Mouse (Mus musculus) common myeloid progenitor, adult 5-6 weeks (primary cell): ENCODE results near the gene Olfm2. TPM values are rescaled to one million over a fixed set of nuclear protein-coding genes. Genes with fewer than 3 reads are reported as not detected.

ENCODE experiments used
- ATAC-seq: replicated peaks from 2 replicates; pipeline ENCODE4 v1.8.0; 2016; ENCODE audit warnings: low read depth, mild to moderate bottlenecking, moderate TSS enrichment, inconsistent platforms; ENCODE audit not compliant: poor library complexity, severe bottlenecking
- total RNA-seq: library from RNA; stranded (forward); fragments of 200-1000, 187-1606 nt; gene quantifications from 2 replicates; pipeline ENCODE4 v1.2.3, GENCODE M21; 2017

The Olfm2 gene
- total RNA-seq, 1 experiment from 2014 or later = not detected

DNA sequence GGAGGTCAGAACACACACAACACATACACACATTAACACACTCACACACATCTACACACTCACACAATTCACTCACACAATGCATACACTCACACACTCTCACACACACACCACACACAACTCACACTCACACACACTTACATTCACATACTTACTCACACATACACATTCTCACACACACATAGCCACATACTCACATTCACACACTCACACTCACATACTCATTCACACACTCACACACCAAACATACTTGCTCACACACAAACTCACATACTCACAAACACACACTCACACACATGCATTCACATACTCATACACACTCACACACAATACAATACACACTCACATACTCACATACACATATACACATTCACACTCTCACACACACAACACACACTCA lies 40.7 kb downstream of the Olfm2 start:
- no peak for ATAC-seq

DNA sequence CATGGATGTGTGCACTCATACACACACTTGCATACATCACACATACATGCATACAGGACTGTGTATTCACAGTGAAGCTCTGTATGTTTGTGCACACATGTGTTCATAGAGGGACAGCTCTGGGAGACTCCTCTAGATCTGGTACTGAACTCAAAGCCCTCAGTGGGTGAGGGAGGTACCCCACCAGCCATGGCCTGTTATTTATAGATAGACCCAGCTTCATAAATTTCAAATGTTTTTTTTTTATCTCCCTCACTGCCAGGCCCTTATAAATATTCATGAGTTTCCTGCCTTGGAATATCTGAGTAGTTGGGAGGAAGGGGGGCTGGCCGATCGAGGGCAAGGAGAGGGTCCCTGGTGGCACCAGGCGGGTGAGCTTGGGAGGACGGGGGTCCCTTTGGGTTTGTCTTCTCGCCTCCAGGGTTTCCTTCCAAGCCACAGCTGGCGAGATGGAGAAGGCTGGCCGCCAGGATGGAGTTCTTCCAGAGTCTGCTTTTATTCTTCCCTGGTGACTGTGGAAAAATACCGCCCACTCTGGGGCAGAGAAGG lies 42.2 kb downstream of the Olfm2 start:
- no peak for ATAC-seq

DNA sequence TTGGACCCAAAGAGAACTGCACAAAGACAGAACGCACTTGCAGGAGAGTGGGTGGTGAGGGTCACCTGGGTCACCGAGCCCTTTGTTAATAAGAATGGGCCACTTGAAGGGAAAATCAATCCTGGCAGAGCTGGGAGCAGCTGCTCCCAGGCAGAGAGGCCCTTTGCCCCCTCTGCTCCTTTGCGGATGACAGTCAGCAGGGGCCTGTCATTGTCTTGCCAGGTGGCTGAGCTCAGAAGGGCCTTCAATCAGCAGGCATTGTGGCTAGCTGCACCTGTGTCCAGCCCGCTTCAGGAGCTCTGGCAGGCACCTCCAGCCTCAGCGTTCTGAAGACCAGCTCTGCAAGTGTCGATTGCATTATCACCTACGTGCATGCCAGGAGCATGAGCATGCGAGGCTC lies 48.7 kb downstream of the Olfm2 start:
- ATAC-seq = no peak

DNA sequence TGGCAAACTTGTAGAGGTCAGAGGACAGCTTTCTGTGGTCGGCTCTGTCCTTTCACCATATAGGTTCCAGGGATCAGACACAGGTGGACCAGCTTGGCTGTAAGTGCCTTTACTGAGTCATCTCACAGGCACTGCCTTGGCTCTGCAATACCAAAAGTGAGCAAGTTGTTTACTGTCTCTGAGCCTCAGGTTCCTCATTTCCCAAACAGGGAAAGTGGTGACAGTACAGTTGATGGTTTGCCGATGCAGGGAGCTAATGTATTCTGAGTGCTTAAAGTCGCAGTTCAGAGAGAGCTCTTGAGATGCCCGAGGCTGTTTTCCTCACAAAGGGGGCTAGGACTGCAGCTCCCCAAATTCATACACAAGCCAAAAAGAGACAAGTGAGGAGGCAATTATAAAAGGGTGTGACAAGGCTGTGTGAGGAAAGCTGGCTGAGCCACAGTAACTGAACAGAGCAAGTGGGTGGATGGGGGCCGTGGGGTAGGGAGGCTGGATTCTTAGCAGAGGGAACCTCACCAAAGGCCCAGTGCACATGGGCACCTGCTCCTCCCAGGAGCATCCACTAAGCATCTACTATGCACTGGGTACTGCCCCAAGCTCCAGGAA lies 49.9 kb downstream of the Olfm2 start:
- ATAC-seq = no peak

DNA sequence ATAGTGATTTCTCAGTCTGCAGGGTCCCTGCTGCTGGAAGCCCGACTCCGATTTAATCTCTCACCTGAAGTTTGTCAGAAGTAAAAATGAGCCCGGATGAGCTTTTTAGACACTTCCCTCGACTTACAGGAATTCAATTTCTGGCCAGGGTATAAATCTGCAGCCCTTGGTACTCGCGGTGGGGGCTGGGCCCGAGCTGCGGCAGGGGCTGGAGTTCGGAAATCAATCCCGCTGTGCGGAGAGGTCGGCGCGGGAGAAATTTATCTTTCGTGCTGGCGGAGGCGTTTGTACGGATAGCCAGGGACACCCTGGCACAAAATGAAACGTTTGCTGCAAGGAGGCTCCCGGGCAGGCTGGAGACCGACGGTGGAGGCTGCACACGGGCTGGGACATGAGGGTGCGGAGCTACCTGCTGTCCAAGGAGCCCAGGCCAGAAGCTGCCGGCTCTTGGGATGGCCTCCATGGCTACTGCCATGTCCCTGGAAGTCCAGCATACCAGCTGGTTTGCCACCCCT lies 51.4 kb downstream of the Olfm2 start:
- ATAC-seq = no peak

DNA sequence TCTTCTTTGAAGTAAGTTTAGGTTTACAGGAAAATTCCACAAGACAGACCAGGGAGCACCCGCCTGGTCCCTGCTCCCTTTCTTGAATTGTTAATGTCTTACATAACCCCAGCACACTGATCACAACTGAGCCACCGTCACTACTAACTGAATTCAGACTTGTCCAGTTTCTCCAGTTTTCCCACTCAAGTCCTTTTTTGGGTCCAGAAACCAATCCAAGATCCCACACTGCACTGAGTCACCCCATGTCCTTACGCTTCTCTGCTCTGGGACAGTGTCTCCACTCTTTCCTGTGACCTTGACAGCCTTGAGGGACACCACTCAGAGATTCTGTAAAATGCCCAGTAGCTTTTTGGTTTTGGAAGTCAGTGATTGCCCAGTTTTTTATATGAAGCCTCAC lies 53.3 kb downstream of the Olfm2 start:
- ATAC-seq = no peak

DNA sequence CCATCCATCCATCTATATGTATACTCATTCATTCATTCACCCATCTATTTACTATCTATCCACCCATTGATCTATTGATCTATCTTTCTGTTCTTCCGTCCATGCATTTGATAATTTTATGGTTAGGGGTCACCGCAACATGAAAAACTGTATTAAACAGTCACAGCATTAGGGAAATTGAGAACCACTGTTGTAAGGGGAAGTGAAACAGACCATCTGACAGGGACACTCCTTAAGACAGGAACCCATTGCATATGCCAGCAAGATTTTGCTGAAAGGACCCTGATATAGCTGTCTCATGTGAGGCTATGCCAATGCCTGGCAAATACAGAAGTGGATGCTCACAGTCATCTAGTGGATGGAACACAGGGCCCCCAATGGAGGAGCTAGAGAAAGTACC lies 55.7 kb downstream of the Olfm2 start:
- 0 out of 2 replicates have a peak, but pooled peaks have one; percentile 60 for ATAC-seq

DNA sequence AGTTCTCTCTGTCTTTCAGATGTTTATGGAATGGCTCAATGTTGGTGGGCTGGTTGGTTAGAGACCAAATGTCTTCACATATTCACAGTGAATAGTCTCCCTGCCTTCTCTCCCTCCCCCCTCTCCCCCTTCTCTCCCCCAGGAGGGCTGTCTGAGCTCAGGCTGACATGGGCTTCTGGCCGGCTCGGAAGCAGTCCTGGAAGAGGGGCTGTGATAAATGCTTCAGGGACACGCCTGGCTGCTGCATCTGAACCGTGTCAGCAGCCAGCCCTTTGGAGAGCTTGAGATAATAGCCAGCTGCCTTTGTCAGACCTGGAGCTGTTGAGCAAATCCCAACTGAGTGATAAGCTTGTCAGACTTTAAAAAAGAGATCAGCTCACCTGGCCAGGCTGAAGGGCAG lies 56.2 kb downstream of the Olfm2 start:
- ATAC-seq = no peak

DNA sequence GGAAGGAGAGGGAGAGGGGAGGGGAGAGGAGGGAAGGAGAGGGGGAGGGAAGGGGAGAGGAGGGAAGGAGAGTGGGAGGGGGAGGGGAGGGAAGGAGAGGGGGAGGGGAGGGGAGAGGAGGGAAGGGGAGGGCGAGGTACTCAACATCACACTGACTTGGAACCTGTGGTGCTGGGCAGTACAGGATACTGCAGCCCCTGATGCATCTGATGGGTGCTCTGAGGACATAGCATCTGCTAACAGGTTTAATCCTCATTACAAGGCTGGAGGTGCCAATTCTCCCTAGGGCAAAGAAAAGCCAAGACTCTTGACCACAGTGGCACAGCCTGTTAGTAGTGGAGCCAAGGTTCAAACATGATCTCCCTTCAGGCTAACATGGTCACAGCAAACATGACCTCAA lies 56.7 kb downstream of the Olfm2 start:
- ATAC-seq = no peak

DNA sequence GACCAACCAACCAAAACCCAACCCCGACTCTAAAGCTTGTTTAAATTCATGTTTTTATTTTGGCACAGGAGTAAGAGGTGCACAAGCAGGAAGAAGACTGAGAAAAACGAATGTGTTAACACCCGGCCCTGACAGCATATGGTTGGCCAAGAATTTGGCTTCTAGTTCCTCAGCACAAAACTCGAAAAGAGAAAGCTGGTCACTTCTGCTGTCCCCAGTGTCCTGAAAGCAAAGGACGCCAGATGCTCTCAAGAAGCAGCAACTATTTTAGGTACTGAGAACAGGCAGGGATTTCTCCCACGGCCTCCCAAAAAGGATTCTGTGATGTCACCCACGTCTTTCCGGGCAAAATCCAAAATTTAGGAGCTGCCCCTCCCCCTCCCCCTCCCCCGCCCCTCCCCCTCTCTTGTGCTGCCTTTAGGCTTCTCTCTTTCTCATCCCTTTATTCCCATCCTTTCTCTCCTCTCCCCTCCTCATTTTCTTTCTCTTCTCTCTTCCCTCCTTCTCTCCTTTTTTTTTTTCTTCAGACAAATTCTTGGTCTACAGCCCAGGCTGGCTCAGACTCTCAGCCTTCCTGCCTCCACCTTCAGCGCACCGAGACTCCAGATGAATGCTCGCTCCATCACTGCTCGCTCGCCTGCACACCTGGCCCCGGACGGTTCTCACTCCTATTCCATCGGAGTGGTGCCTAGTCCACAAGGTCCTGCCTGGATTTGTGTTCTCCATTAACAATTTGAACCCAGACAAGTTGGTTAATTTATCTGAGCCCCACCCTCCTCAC lies 60.9 kb downstream of the Olfm2 start:
- ATAC-seq = no peak

DNA sequence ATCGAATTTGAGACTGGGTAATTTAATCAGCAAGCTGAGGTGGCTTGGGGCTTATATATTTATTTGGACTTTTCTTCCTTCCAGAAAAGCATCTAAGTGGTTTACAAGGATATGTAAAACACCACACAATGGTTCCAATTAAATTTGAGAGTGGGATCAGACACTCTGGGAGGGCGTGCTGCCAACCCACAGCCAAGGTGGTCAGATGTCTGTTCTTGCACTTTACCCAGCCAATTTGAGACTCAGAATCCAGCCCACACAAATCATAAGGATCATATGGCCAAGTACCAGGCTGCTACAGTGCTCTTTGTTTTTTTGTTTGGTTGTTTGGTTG lies 63.8 kb downstream of the Olfm2 start:
- no peak for ATAC-seq

DNA sequence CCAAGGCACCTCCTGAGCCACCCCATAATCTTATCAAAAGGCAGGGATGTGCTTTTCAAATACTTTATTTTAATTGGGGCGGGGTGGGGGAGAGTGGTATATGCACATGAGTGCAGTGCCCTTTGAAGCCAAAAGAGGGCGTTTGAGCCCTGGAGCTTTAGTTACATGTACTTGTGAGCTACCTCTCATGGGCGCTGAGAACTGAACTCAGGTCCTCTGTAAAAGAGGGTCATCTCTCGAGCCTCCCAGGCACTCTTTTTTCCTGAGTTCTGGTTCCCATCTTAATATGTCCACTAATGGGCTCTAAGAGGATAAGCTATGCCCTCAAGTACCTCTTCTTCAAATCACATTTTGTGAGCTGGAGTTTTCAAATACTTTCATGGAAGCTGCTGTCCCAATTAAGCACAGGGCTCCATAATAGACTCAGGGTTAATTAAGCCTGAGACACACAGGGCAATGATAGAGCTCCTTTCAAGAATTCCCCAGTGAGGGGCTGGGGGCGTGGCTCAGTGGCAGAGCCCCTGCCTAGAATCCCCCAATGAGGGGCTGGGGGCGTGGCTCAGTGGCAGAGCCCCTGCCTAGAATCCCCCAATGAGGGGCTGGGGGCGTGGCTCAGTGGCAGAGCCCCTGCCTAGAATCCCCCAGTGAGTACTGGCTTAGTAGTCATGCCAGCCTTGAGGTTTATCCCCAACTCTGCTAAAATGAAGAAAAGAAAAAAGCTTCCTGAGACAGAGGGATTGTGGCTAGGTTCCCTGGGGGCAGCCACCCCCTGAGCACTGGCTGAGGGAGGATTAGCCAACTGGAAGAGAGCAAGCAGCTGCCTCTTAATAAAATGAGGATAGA lies 64.4 kb downstream of the Olfm2 start:
- ATAC-seq = no peak

DNA sequence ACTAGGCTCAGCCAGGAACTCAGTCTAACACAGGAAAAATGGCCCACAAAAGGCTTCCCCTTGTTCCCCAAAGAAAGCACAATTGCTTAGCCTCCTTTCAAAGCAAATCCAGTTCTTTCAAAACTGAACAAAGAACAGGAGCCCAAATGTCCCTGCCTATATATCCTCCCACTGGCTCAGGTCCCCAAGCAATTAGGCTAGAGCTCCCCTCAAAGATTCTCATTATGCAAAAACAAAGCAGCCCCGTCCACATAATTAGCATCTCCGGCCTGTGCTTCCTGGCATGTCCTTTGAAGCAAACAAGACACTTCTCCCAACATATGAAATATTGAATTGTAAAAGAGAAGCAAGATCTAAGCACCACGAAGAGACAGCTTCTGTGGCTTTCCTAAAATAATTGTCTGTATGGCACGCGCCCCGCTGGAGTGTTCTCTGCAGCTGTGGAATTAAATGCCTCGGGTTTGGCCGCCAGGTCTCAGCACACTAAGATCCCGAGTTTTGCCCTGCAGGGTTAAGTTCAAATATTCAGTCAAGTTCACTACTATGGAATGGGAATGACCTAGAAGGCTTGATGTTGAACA lies 65.7 kb downstream of the Olfm2 start:
- no peak for ATAC-seq

DNA sequence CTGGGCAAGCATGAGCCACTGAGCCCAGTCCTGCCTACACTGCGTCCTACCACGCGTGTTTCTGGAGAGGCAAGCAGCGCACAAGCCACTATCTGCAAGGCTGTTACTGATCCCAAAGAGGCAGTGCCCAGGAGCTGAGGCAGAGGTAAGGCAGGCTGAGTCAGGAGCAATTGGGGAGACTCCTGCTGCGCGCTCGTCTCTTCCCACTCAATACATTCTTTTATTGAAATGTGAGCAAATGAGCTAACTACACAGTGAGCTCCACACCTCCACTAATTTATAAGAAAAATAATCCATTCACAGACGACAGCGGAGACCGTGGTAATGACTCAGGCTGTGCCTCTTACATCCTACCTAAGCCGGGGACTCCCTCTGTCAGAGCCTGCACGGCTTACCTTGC lies 68.3 kb downstream of the Olfm2 start:
- ATAC-seq = no peak

DNA sequence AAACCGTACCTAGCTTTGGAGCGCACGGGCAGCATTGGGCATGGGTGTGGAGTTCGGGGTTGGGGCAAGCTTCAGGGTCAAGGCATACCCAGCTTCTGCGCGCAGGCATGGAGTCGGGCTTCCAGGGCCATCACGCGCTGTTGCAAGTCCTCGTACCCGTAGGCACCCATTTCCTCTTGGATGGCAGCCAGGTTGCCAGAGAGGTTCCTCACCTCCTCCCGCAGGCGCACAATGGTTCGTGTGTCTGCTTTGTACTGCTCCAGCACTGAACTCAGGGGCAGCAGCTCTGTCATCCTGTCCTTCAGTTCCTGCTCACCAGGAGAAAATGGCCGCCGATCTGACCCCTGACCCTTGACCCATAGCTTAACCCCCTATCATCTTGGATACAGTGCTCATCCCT lies 74.1 kb downstream of the Olfm2 start:
- peak; percentile 42; the same call in 1 of the 2 replicates for ATAC-seq

DNA sequence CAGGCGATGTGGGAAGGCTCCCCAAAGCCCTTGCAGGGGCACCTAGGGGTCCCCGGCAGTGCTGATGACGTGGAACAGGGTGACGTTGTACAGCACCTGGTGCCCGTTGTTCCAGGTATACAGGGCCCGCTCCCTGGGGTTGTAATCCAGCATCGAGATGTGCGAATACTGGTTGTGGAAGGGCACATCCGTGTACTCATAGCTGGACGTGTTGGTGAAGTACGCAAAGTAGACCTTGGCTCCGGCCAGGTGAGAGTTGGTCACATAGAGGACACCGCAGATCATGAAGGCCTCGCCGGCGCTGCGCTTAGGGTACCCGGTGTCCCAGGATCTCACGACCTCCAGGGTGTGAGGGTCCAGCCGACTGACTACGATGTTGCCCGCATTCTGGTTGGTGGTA lies 78.1 kb downstream of the Olfm2 start:
- ATAC-seq = no peak

DNA sequence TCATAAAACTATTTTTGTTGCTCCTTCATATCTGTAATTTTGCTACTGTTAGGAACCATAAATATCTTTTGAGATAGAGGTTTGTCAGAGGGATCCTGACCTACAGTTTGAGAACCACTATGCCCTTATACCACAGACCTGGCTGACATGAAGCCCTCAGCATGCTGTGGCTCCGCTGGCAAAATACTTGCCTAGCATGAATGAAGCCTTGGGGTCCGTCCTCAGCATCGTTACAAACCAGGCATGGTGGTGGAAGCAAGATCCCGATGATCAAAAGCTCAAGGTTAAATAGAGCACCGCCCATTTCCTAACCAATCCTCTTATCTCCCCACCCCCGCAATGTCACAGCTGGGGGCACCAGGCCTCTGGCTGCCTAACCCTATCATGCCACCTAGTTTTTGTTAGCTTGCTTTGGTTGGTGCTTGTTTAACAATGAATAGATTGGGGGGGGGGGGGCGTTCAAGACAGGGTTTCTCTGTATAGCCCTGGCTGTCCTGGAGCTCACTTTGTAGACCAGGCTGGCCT lies 79.6 kb downstream of the Olfm2 start:
- ATAC-seq = peak; percentile 48; the same call in 1 of the 2 replicates

DNA sequence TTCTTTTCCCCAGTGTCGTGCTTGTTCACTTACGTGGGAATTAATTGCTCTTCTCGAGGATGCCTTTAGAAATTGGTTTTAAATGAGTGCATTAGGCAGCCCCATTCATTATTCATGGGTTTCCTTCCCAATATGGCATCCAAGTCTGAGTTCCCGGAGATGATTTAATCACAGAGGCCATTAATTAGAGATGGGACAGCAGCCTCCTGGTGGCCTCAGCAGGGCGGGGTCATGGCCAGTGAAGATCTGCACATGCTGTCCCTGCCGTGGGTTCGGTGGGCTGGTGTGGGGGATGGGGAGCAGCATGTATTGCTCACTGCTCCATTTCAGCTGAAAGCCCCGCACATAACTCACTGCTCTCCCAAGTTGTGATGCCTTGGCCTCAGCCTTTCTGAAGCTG lies 80.2 kb downstream of the Olfm2 start:
- ATAC-seq = no peak

DNA sequence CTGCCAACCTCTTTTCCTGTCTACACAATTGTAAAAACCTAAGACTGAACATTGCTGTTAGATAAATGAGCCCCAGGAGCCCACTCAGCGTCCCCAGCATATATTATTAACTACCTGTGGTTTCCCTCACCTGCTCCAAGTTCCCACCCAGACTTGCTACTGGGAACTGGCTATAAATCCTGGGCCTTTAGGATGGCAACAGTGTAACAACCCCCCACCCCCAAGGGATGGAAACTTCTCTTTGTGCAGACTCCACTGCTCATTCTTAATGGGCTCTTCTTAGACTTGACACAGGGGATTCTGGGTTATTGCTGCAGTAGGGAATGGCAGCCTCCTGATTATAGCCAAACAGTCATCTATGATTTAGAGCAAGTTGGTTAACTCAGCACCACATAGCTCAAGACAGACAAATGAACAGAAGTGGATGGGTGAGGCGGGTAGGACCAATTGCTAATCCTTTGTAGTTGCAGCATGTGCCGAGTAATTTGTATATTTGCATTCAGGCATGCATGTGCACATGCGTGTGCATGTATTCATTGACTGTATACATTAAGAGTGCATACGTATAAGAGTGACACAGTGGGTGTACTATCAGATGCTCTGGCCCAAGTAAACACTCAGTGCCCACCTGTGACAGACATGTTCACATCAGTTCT lies 81.0 kb downstream of the Olfm2 start:
- no peak for ATAC-seq

DNA sequence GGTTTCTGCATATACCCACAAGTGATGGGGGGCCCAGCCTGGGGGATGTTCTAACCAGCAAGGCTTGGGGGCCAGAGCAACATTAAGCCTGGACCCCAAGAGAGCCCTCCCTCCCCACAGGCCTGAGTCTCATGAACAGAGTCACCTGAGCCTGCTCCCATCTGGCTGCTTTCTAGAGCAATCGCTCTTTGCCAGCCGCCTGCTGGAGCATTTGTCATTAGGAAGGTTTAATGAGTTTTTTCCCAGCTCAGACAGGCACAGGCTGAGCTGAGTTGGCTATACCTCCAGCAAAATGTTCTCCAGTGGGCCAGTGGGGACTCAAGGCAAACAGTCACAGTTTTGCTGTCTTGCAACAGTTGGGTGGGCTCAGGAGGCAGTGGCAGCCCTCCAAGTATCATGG lies 81.8 kb downstream of the Olfm2 start:
- ATAC-seq = no peak
